Mouse (Mus musculus) lung, postnatal 14 days (tissue): ENCODE results near the gene Adam34.
"Not testable (repeated sequence)": the region's sequence is repeated elsewhere in the genome, so short reads cannot be mapped to it uniquely, and the experiment has no call there.

Experiments used
- DNase-seq: peaks from one replicate; pipeline ENCODE4 v3.0.0; 2021

The Adam34 gene

GRCm38 (mm10) chr8:43709949-43710348 lies at the start of gene Adam34:
Adam34 (minus strand) TSS chr8:43710049.
- DNase-seq, result no peak

GRCm38 (mm10) chr8:43627176-43627575 lies 82.7 kb downstream of the Adam34 start, which contains the start of gene Gm5346:
Gm5346 (minus strand) TSS chr8:43627276.
- DNase-seq, result no peak

GRCm38 (mm10) chr8:43616046-43616445 lies 93.8 kb downstream of the Adam34 start:
- DNase-seq, result no peak

- DNase-seq, result not testable (repeated sequence)
Observed at GRCm38 (mm10) chr8:43603657-43604056, 106.2 kb downstream of the Adam34 start.

DNA sequence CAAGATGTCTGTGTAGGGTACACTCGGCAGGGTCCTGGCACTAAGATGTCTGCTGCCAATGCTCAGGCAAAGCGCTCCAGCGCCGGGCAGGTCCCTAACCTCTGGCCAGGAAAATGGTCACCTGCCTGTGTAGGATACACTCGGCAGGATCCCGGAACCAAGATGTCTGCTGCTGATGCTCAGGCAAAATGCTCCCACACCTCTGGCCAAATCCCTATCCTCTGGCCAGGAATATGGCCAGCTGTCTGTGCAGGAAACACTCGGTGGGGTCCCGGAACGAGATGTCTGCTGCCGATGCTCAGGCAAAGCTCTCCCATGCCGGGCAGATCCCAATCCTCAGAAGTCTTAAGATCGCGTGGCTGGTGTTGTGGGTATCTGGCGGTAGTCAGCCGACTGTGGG lies 106.7 kb downstream of the Adam34 start:
- DNase-seq, result not testable (repeated sequence)
